Mouse (Mus musculus): ENCODE data around the gene Zfp692. TPM values are rescaled to one million over a fixed set of nuclear protein-coding genes. Genes with fewer than 3 reads are reported as not detected.
"Not testable (repeated sequence)": the region's sequence is repeated elsewhere in the genome, so short reads cannot be mapped to it uniquely, and the experiment has no call there.

The Zfp692 gene
- polyA plus RNA-seq, 1 experiment from 2014 or later = 25.6 TPM

DNA sequence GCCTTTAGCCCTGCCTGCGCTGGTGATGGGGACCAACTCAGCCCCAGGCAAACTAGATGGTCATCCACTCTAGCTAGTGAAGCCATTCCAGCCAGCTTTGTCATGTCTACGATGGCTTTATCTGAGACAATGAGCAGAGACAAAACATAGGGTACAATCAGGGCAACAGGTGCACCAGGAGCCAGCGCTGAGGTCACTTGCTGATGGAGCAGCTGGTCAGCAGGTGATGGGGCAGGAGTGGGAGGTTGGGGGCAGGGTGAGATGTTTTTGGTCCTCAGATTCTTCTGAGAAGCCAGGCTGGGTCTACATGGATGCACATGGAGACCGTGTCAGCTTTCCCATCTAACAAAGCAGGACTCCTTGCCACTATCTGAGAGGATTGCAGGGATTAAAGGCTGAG, 16.1 kb upstream of the Zfp692 start:
- Histone ChIP-seq H3K27ac (replicated peaks) (no peak overlapping the region), H3K4me3 (no peak overlapping the region), H3K36me3 (no peaks in the 10 kb centered on the region), H3K9me3 (no peaks in the 10 kb centered on the region), H3K9ac (no peak overlapping the region), H3K4me2 (no peak overlapping the region), H3K27me3 (no peaks in the 10 kb centered on the region), H3K4me1 (replicated peaks) (no peaks in the 10 kb centered on the region)
- ATAC-seq (ENCODE audit: low read depth) = no peak
- WGBS = 86% methylated on average over 4 of the region's 4 CpGs

DNA sequence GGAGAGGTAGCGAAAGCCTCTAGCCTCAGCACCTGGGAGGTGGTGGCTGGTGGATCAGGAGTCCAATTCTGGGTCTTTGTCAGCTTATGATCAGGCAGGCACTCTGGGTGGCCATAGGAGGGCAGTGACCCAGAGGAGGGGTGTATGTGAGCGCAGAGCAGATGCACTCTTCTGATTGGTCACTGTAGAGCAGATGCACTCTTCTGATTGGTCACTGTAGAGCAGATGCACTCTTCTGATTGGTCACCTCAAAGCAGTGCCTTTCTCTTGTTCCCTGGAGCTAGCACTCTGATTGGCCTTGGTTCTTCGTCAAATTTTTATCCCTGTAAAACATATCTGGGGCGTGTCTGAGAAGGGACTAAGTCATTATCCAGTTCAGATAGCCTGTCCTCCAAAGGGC, 14.1 kb upstream of the Zfp692 start:
- Histone ChIP-seq H3K36me3 (no peaks in the 10 kb centered on the region), H3K4me2 (no peak overlapping the region), H3K27me3 (no peaks in the 10 kb centered on the region), H3K27ac (replicated peaks) (no peak overlapping the region), H3K4me1 (replicated peaks) (no peaks in the 10 kb centered on the region), H3K4me3 (no peak overlapping the region), H3K9ac (no peak overlapping the region), H3K9me3 (no peaks in the 10 kb centered on the region)
- no peak for ATAC-seq (ENCODE audit: low read depth)
- 56% methylated on average over 4 of the region's 4 CpGs for WGBS

- Histone ChIP-seq H3K27me3 (no peaks in the 10 kb centered on the region), H3K9me3 (no peaks in the 10 kb centered on the region), H3K27ac (replicated peaks) (no peak overlapping the region), H3K4me2 (no peak overlapping the region), H3K9ac (no peak overlapping the region), H3K4me3 (no peak overlapping the region), H3K4me1 (replicated peaks) (peaks cover 5% of the 10 kb centered on the region; the same call in 1 of the 2 replicates), H3K36me3 (no peaks in the 10 kb centered on the region)
- WGBS = 68% methylated on average over 6 of the region's 6 CpGs
- no peak for ATAC-seq (ENCODE audit: low read depth)
These were observed 9.5 kb upstream of the Zfp692 start for GRCm38 (mm10) chr11:58297396-58297795.

DNA sequence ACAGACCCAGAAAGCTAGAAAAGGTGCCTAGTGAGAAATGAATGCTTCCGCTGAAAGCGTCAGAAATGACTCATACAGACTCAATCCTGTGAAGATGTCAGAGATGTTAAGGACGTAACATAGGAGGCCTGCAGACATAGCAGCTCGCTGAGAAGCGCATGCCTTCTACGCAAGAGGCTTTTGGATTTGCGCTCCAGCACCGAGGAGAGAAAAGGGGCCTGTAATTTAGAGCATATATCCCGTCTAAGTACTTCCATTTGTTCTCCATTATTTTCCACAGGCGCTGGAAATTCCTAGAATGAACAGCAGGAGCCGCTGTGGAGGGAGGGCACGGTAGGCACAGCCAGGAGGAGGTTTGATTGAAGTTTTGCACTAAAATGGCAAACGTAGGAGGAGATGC, 5.8 kb upstream of the Zfp692 start:
- H3K4me3 ChIP-seq = peak overlapping the region; percentile 64
- peak overlapping the region; percentile 66 for H3K4me2 ChIP-seq
- WGBS = 10% methylated on average over 13 of the region's 13 CpGs
- peak overlapping the region; percentile 87 for H3K27ac ChIP-seq (replicated peaks)
- H3K9ac ChIP-seq = peak overlapping the region; percentile 44
- peaks cover 11% of the 10 kb centered on the region for H3K4me1 ChIP-seq (replicated peaks)
- no peaks in the 10 kb centered on the region for H3K9me3 ChIP-seq
- no peaks in the 10 kb centered on the region for H3K27me3 ChIP-seq
- no peaks in the 10 kb centered on the region for H3K36me3 ChIP-seq
- ATAC-seq (ENCODE audit: low read depth) = peak; percentile 41; the same call in 1 of the 2 replicates

DNA sequence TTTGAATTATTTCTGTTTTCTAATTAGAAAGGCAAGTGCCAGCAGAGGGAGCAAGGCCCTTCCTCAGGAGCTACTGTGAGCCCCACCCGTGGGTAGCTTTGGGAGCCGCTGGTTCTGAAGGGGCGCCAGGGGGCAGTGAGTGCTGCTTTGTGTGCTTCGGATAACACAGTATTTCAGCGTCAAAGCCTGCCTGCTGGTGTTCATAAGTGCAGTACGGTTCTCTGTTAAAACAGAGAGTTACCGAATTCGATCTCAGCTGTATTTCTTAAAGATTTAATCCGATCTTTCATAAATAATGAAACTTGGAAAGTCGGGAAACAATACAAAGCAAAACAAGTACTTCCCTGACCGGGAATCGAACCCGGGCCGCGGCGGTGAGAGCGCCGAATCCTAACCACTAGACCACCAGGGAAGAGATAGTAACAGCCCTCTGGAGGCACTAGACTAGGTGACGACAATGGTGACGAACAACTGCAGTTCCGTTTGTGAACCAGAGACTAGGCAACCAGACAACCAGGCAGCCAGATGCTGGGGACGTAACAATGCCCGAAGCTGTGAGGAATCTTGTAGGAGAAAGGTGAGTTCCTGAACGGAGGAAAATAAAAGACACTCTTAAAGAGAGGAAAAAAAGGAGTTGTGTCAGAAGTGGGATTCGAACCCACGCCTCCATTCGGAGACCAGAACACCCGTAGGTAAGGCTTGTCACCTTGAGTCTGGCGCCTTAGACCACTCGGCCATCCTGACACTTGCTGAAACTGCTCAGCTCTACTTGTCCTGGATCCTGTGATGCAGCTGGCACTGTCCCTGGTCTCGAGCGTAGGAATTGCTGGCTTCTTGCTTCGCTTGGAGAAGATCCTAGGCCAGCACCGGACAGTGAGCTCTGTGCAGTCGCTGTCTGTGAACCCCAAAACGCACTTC, 4.8 kb upstream of the Zfp692 start:
- peak; percentile 92 for ATAC-seq (ENCODE audit: low read depth)
- Histone ChIP-seq H3K9me3 (no peaks in the 10 kb centered on the region), H3K9ac (peak overlapping the region; percentile 75), H3K27me3 (no peaks in the 10 kb centered on the region), H3K4me3 (peak overlapping the region; percentile 64), H3K4me1 (replicated peaks) (peaks cover 19% of the 10 kb centered on the region), H3K4me2 (peak overlapping the region; percentile 66), H3K27ac (replicated peaks) (peak overlapping the region; percentile 87), H3K36me3 (no peaks in the 10 kb centered on the region)
- WGBS = under 1% methylated on average over 36 of the region's 36 CpGs

DNA sequence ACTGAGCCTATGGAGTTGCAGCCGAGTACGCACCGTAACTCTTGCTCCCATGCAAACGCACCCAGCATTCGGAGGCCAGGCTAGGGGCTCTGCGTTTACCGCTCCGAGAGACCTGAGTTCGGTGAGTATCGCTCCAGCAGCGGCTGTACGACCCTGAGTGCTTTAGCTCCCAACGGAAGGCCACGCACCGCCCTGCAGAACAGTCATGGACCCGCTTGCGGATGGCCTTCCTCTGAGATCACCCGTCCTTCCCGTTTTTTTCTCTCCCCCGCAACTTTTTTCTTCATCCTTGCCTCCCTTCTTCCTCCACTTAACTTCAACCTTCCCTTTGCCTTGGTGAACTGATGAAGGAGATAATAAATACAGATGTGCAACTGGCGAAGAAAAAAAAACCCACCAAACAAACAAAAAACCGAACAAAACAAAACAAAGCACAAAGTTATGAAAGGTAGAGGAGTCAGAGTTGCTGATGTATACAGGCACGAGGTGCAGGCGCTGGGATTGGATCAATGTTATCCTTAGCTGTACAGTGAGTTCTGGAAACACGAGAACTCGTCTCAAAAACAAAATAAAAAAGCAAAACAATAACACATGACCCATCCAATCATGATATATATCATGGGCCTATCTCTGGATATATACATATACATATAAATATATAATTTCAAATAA, 4.0 kb upstream of the Zfp692 start:
- under 1% methylated on average over 26 of the region's 26 CpGs for WGBS
- H3K9ac ChIP-seq = peak overlapping the region; percentile 75
- peak; percentile 34 for ATAC-seq (ENCODE audit: low read depth)

DNA sequence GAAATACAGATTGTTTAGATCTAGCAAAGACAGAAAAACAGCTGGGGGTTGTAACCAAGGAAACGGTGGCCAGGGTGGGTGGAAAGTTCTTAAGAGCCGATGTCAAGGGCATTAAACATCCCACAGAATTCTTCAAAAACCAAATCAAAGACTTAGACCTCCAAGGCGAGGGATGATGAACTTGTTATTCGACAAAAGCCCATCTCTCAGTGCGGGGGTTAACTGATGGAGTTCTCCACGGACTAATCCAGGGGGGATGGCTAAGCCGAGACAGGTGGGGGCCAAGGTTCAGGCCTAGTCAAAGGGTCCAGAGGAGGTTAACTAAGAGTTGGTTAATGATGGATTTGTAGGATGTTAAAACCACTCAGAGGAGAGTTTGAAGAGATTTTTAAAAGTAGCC, 3.3 kb upstream of the Zfp692 start:
- Histone ChIP-seq H3K4me1 (replicated peaks) (peaks cover 30% of the 10 kb centered on the region), H3K4me3 (peak overlapping the region; percentile 10), H3K36me3 (no peaks in the 10 kb centered on the region), H3K4me2 (peak overlapping the region; percentile 66), H3K9ac (no peak overlapping the region), H3K9me3 (no peaks in the 10 kb centered on the region), H3K27ac (replicated peaks) (no peak overlapping the region), H3K27me3 (no peaks in the 10 kb centered on the region)
- 19% methylated on average over 7 of the region's 7 CpGs for WGBS
- no peak for ATAC-seq (ENCODE audit: low read depth)

More for the DNA sequence above, 4.0 kb upstream of the Zfp692 start:
- Histone ChIP-seq H3K27ac (replicated peaks) (peak overlapping the region; percentile 87), H3K4me2 (peak overlapping the region; percentile 66), H3K9me3 (no peaks in the 10 kb centered on the region), H3K4me3 (peak overlapping the region; percentile 64), H3K4me1 (replicated peaks) (peaks cover 26% of the 10 kb centered on the region), H3K36me3 (no peaks in the 10 kb centered on the region), H3K27me3 (no peaks in the 10 kb centered on the region)

DNA sequence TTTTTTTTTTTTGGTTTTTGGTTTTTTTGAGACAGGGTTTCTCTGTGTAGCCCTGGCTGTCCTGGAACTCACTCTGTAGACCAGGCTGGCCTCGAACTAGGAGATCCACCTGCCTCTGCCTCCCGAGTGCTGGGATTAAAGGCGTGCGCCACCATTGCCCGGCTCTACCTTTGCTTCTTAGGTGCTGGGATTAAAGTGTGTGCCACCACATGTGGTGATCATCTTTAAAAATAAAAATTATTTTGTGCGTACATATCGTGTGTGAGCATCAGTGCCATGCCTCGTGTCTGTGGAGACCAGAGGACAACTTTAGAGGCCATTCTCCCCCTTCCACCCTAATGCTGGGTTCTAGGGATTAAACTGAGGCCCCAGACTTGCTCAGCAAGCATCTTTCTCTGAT, 1.6 kb upstream of the Zfp692 start:
- 90% methylated on average over 8 of the region's 8 CpGs for whole genome bisulfite sequencing
- ATAC-seq (ENCODE audit: low read depth); H3K9ac ChIP-seq: not testable (repeated sequence)

DNA sequence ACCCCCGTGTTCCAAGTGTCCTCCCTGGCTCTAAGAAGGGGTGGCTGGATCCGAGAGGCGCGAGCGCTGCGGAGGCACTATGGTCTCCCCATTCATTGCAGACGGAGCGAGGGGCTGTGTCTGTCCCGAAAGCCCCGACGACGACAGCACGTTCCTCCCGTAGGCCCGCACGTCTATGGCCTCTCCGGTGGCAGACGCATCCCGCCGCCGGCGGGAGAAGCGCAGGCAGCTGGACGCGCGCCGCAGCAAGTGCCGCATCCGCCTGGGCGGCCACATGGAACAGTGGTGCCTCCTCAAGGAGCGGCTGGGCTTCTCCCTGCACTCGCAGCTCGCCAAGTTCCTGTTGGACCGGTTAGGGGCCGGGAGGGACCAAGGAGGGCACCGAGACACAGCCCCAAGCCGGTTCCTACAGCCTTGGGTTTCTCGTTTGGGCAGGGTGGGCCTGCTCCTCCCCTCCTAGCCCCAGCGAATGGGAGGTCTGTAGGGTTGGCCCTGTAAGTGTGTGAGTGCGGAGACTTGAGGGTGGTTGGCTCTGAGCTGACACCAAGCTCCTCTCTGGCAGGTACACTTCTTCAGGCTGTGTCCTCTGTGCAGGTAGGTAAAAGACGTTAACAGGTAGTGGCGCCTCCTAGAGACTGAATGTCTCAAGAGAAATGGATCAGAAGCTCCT, 677 bp downstream of the Zfp692 start:
- Histone ChIP-seq H3K4me2 (peak overlapping the region; percentile 80), H3K4me1 (replicated peaks) (peaks cover 25% of the 10 kb centered on the region), H3K9ac (peak overlapping the region; percentile 76), H3K9me3 (no peaks in the 10 kb centered on the region), H3K36me3 (peaks cover 20% of the 10 kb centered on the region), H3K27ac (replicated peaks) (peak overlapping the region; percentile 71), H3K4me3 (peak overlapping the region; percentile 53), H3K27me3 (no peaks in the 10 kb centered on the region)
- 1% methylated on average over 42 of the region's 42 CpGs for WGBS
- ATAC-seq (ENCODE audit: low read depth) = peak; percentile 28

More for the DNA sequence above, 1.6 kb upstream of the Zfp692 start:
- H3K27ac ChIP-seq (replicated peaks); H3K9me3 ChIP-seq; H3K4me3 ChIP-seq; H3K36me3 ChIP-seq; H3K27me3 ChIP-seq; H3K4me2 ChIP-seq: not testable (repeated sequence)
- H3K4me1 ChIP-seq (replicated peaks) = peaks cover 30% of the 10 kb centered on the region

- WGBS = 95% methylated on average over 9 of the region's 9 CpGs
- no peak overlapping the region for H3K9ac ChIP-seq
- no peak overlapping the region for H3K4me2 ChIP-seq
- H3K27me3 ChIP-seq = no peaks in the 10 kb centered on the region
- no peak overlapping the region for H3K27ac ChIP-seq (replicated peaks)
- peaks cover 20% of the 10 kb centered on the region for H3K36me3 ChIP-seq
- no peak for ATAC-seq (ENCODE audit: low read depth)
- H3K4me1 ChIP-seq (replicated peaks) = peaks cover 22% of the 10 kb centered on the region
- no peak overlapping the region for H3K4me3 ChIP-seq
- no peaks in the 10 kb centered on the region for H3K9me3 ChIP-seq
These were observed 1.8 kb downstream of the Zfp692 start for GRCm38 (mm10) chr11:58308661-58309060.

GRCm38 (mm10) chr11:58314069-58314468, 7.2 kb downstream of the Zfp692 start:
- WGBS = 72% methylated on average over 6 of the region's 6 CpGs
- Histone ChIP-seq H3K27me3 (no peaks in the 10 kb centered on the region), H3K4me1 (replicated peaks) (0 out of 2 replicates have a peak, but pooled peaks cover 6% of the 10 kb centered on the region), H3K36me3 (peaks cover 71% of the 10 kb centered on the region), H3K27ac (replicated peaks) (no peak overlapping the region), H3K9me3 (no peaks in the 10 kb centered on the region), H3K9ac (no peak overlapping the region), H3K4me3 (no peak overlapping the region), H3K4me2 (no peak overlapping the region)
- ATAC-seq (ENCODE audit: low read depth) = no peak

Measured in neural tube, embryonic 13.5 days (tissue).